Mouse (Mus musculus) heart, adult 18-20 months (tissue): ENCODE results near the gene Casr. TPM values are rescaled to one million over a fixed set of nuclear protein-coding genes. Genes with fewer than 3 reads are reported as not detected.

Experiments
- total RNA-seq, 2 experiments: library from RNA; stranded (reverse); gene quantifications; 2 replicates each; pipeline ENCODE4 v1.2.3; 2021

Casr gene
- total RNA-seq, 2 experiments from 2014 or later, result not detected

Other genes starting within 250 kb of the Casr start
- not detected for gene BC117090, start 227.8 kb downstream of the Casr start, total RNA-seq
- gene BC100530, start 194.4 kb downstream of the Casr start, total RNA-seq, result not detected
- not detected for gene Stfa2, start 153.7 kb downstream of the Casr start, total RNA-seq
- not detected for gene Stfa3, start 106.7 kb downstream of the Casr start, total RNA-seq
- 1 to 10 TPM in 1 of 2 experiments, under 1 TPM in 1; 0.87 to 1.8 TPM for gene Cd86, start 103.9 kb upstream of the Casr start, total RNA-seq
- gene Ildr1, start 131.8 kb upstream of the Casr start, total RNA-seq, result under 1 TPM in 1 of 2 experiments, not detected in 1; 0.44 TPM
- 1 to 10 TPM; 2.1 to 5.1 TPM for gene Slc15a2, start 222.8 kb upstream of the Casr start, total RNA-seq